Mouse (Mus musculus): ENCODE data around the gene Shisal2b.

GRCm38 (mm10) chr13:104832811-104833210, 30.9 kb downstream of the Shisal2b start:
- no peak for TF ChIP-seq POLR2A (IDR thresholded peaks at IDR 0.05; ENCODE audit: insufficient read length, low read depth)
- TF ChIP-seq POLR2AphosphoS2 (IDR thresholded peaks at IDR 0.05; ENCODE audit: insufficient read length, low read depth), result no peak
- no peak for TF ChIP-seq MYOD1 (IDR thresholded peaks at IDR 0.05; ENCODE audit: control insufficient read depth in 1 of 3, insufficient read length in 2 of 3, low read depth in 2 of 3)
- TF ChIP-seq MAX (IDR thresholded peaks at IDR 0.05; ENCODE audit: low read depth), result no peak

Data from myocyte (in vitro differentiated cells).